Comparison of ENCODE assay signal across 10 mouse cellular contexts in the genomic region with DNA sequence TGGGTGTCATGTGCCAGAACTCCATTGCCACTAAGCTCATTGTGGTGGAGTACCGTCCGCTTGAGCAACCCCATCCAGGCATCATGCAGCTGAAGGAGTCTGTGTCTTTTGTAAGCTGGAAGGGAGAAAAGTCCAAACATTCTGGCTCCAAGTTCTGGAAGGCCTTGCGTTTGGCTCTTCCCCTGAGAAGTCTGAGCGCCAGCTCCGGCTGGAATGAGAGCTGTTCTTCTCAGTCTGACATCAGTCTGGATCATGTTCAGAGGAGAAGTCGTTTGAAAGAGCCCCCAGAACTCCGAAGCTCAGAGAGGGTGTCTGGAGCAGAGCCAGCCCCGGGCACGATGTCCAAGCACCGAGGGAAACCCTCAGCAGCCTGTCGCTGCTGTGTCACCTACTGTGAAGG.
DNase-seq lines count a peak whose midpoint lies in the region; ATAC-seq and TF ChIP-seq lines count a peak whose summit lies in the region.
"Had no signal": no experiment of that assay in that cellular context is flagged by ENCODE, and none has a peak within 500 bp of the region (broad histone marks: within the 10 kb centered on the region; RNA-seq: fewer than 3 reads in every experiment).

No protein-coding gene starts in this region.

- H3K4me1 ChIP-seq in lung, embryonic 16.5 days (replicated peaks; ENCODE audit: control insufficient read depth, insufficient read depth, low read length): no peaks in the 10 kb centered on the region
- no peaks in the 10 kb centered on the region for H3K4me1 ChIP-seq in intestine, embryonic 15.5 days (replicated peaks)
- H3K4me1 ChIP-seq: limb, embryonic 13.5 days; midbrain, embryonic 13.5 days had no signal

- no peak overlapping the region for H3K4me3 ChIP-seq in layer of hippocampus, adult 2 months
- H3K4me3 ChIP-seq in lung, embryonic 16.5 days (ENCODE audit: low read length): no peak overlapping the region
- no peak overlapping the region for H3K4me3 ChIP-seq in intestine, embryonic 15.5 days (replicated peaks)
- H3K4me3 ChIP-seq: limb, embryonic 13.5 days; midbrain, embryonic 13.5 days had no signal

- no peak overlapping the region for H3K9ac ChIP-seq in lung, embryonic 16.5 days (ENCODE audit: low read length)
- no peak overlapping the region for H3K9ac ChIP-seq in intestine, embryonic 15.5 days
- H3K9ac ChIP-seq: limb, embryonic 13.5 days; midbrain, embryonic 13.5 days had no signal

- H3K27me3 ChIP-seq in lung, embryonic 16.5 days (ENCODE audit: control insufficient read depth, insufficient read depth, low read depth, low read length): no peaks in the 10 kb centered on the region
- H3K27me3 ChIP-seq in intestine, embryonic 15.5 days (replicated peaks): no peaks in the 10 kb centered on the region
- H3K27me3 ChIP-seq: limb, embryonic 13.5 days; midbrain, embryonic 13.5 days had no signal

- no peak overlapping the region for H3K4me2 ChIP-seq in lung, embryonic 16.5 days (ENCODE audit: low read depth, low read length)
- no peak overlapping the region for H3K4me2 ChIP-seq in intestine, embryonic 15.5 days (replicated peaks)
- H3K4me2 ChIP-seq: limb, embryonic 13.5 days; midbrain, embryonic 13.5 days had no signal

- no peaks in the 10 kb centered on the region for H3K9me3 ChIP-seq in lung, embryonic 16.5 days (ENCODE audit: control insufficient read depth, low read length)
- H3K9me3 ChIP-seq in intestine, embryonic 15.5 days: no peaks in the 10 kb centered on the region
- H3K9me3 ChIP-seq: limb, embryonic 13.5 days; midbrain, embryonic 13.5 days had no signal

- peak overlapping the region; percentile 36; the same call in 1 of the 2 replicates for H3K27ac ChIP-seq in layer of hippocampus, adult 2 months
- H3K27ac ChIP-seq in lung, embryonic 16.5 days (ENCODE audit: low read length): no peak overlapping the region
- no peak overlapping the region for H3K27ac ChIP-seq in intestine, embryonic 15.5 days
- H3K27ac ChIP-seq: limb, embryonic 13.5 days; midbrain, embryonic 13.5 days had no signal

- no peaks in the 10 kb centered on the region for H3K36me3 ChIP-seq in lung, embryonic 16.5 days (ENCODE audit: control insufficient read depth, insufficient read depth, low read length)
- H3K36me3 ChIP-seq in intestine, embryonic 15.5 days: no peaks in the 10 kb centered on the region
- H3K36me3 ChIP-seq: limb, embryonic 13.5 days; midbrain, embryonic 13.5 days had no signal

- ATAC-seq in lung, embryonic 16.5 days (ENCODE audit: low read depth): peak; percentile 45
- ATAC-seq in intestine, embryonic 15.5 days: no peak
- ATAC-seq: midbrain, embryonic 13.5 days had no signal

- DNase-seq in layer of hippocampus, adult 2 months (ENCODE audit: low spot score in 2 of 2): peak; percentile 29 to 47
- no peak for DNase-seq in layer of hippocampus, adult 9-11 months
- peak; percentile 4 to 7 for DNase-seq in cerebellum, adult 18-20 months
- DNase-seq in gastrocnemius, adult 8-10 months (ENCODE audit: low spot score in 2 of 2): peak; percentile 3 to 8
- DNase-seq in urinary bladder, postnatal 25 days (ENCODE audit: low spot score): no peak
- no peak for DNase-seq in adrenal gland, postnatal 25 days

- no peak for TF ChIP-seq CTCF in layer of hippocampus, adult 2 months (conservative IDR thresholded peaks at IDR 0.05)

- 58% methylated on average over 11 of the region's 11 CpGs for WGBS in lung, embryonic 16.5 days
- WGBS in intestine, embryonic 15.5 days: 73% methylated on average over 11 of the region's 11 CpGs

Comparison
In these comparisons a context has a peak if more than half of its experiments do, and no peak if none do; other contexts are left out.
1. DNase-seq: peak in layer of hippocampus, adult 2 months (2 of 2), cerebellum, adult 18-20 months (2 of 2) and gastrocnemius, adult 8-10 months (2 of 2); none in layer of hippocampus, adult 9-11 months (single experiment), urinary bladder, postnatal 25 days (single experiment) and adrenal gland, postnatal 25 days (single experiment).